Mouse (Mus musculus) telencephalon, adult 2 months (tissue): ENCODE data around the gene Gipc3.

Source experiments
- DNase-seq: peaks from one replicate; pipeline ENCODE4 v3.0.0-alpha.2; 2011; ENCODE audit warnings: low read depth, low spot score

Gene Gipc3

GRCm38 (mm10) chr10:81300352-81300907 is 42.6 kb downstream of the Gipc3 start:
- no peak for DNase-seq

DNA sequence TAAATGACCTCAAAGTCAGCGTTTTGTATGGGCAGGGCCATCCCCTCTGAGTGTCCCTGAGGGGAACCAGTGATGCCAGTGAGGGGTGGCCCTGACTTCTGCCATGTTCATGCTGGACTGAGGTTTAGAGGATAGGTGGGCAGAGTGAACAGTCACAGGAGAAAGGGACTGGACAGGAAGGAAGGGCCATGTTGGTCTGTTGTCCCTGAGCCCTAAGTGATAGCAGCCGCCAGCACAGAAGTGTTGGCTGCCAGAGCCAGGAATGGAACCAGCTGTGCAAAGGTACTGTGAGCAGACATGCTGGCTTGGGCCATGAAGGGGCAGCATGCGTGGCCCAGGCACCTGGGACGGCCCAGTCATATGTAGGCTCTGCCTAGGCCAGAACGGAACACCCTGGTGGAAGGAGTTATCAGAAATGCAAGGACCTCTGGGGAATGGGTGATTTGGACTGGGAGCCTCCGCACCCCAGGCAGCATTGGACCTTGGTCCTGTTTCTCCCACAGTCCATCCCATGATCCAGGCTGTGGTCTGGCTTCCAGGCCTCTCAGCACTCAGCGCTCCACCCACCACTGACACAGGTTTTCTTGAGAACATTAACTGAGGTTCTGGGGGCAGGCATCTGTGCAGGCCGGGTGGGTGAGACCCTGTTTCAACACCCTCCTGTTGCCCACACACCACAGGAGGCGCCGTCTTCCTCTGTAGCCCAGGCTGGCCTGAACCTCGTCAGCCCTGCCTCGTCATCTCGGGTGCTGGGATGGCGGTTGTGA is 43.3 kb downstream of the Gipc3 start:
- DNase-seq: no peak

DNA sequence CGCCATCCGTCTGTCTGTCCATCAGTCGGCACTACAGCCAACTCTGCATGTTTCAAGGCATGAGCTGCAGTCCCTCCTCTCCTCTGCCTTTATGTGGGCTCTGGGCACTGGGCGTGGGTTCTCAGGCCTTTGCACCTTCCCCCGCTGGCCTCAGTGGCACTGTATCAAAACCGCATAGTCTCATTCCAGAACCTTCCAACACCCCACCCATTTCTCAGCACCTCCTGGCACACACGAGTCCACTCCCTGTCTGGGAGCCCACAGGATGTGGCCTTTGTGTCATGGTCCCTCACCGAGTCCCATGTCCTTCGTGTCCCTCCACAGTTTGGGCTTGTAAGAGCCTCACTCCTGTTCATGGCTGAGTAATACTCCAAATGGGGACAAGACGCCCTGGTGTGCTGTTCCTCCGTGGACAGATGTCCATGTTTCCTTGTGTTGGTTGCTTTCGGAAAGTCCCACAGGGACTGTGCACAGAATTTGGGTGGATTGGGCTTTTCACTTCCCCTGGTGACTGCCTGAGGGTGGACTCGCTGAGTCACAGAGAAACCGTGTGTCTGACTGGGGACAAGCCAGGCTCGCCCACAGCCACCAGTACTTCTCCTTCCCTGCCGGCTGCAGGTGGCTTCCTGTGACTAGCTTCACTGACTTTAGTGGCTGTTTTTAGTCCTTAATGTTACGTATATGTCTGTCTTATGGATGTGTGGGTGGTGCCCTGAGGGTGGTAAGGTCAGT is 44.5 kb downstream of the Gipc3 start:
- peak; percentile 83 for DNase-seq

DNA sequence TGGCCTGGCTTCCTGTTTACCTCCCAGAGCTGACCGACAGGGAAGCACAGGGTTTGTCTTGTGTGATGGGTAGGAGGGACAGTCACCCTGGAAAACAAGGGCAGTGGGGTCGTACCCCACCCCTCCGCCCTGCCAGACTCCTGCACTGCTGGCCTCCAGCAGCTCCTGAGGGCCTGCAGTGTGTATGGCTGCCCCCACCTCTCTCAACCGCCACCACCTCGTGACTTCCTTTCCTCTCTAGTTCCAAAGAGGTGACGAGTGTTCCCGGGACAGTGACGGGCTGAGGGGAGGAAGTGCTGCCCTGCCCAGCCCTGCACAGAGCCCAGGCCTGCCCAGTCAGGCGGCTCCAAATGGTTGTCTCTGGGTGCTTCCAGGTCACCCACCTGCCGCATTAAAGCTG is 45.2 kb downstream of the Gipc3 start:
- DNase-seq: no peak

GRCm38 (mm10) chr10:81297246-81297645 is 45.8 kb downstream of the Gipc3 start:
- no peak for DNase-seq

GRCm38 (mm10) chr10:81295185-81295584 is 47.9 kb downstream of the Gipc3 start:
- peak; percentile 67 for DNase-seq

- DNase-seq: no peak
Measured at GRCm38 (mm10) chr10:81294442-81294841, 48.6 kb downstream of the Gipc3 start.

DNA sequence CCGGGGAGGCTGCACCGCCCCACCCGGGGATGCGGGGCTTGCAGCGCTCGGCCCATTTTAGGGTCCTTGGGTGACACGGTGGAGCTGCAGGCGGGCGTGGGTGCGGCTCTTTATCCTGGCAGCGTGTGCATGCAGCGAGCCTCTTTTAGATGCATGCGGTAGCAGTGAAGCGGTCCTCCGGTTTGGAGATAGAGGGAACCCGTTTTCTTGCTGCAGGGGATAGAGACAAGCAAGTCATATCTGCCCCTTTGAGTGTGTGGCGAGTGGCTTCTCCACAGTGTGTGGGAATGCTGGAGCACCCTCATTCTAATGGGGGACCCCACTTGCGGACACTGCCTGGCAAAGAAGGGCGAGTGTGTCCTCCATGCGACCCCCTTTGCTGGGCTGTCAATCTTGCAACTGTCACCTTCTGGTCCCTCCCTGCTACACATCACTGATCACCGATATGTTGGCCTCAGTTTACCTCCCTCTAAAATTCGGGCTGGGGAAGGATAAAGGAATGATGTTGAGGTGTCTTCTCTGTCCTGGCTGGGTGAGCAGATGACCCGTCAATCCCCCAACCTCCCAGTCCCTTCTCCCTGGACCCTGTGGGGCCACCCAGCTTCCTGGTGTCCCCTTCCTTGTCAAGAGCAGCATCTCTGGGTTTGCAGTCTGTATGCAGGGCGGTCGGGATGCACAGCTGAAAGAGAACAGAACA is 49.6 kb downstream of the Gipc3 start:
- DNase-seq: peak; percentile 63

DNA sequence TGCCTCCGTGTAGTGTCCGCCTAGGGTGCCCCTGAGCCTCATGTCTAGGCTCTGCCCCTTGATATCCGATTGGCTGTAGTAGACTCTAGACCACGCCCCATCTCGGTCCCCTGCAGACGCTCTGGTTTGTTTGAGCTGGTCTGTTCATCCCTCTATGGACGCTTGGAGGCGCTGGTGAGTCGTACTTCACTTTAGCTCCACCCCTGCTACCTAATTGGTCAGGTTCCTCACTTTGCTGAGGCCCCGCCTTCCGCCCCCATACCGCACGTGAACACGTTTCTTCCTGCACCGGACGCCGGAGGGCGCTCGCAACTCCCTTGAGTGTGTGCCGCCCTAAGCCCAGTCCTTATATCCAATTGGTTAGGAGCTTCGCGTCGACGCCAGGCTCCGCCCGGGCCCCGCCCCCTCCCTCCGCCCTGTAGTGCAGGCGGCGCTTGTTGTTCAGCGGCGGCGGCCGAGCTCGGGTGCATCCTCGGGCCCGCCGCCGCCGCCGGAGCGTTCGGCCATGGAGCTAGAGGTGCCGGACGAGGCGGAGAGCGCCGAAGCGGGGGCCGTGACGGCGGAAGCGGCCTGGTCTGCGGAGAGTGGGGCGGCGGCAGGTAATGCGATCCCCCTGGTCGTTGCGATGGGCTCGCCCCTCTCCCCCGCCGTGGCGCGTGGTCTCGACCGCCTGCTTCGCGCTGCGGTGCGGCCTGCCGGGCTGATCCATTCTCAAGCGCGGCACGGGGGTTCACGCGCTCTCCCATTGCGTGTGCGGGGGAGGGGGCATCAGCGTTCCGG is 50.3 kb downstream of the Gipc3 start, which contains the start of gene Pip5k1c:
Pip5k1c (plus strand) TSS at position 410 of the 780 bp plus-strand sequence.
- peak; percentile 99 for DNase-seq

DNA sequence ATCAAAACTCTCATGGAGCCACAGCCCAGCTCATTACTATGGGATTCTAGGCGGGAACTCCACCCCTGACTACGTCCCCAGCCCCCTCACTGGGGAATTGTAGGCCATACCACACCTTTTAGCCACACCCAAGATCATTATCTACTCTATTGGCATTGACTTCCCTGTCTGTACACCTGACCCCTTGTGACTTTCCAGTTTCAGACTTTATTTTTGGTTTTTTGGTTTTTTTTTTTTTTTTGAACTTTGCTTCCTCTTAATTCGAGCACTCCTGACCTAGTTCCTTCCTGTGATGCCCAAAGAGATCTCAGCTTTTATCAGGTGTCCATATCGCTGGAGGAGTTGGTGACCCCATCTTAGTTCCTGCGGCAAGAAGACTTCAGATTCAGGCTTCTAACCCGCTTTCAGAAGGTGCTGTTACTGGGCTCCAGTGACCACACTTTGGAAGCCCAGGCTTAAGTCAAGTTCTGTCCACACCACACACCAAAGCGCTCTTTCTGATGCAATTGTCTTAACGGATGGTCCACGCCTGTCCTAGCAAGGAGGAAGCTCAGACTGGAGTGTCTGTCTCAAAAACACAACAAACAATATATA is 51.5 kb downstream of the Gipc3 start, which contains the start of gene Tjp3:
Tjp3 (minus strand) TSS at position 71 of the 594 bp plus-strand sequence.
- no peak for DNase-seq

- DNase-seq: no peak
Measured at GRCm38 (mm10) chr10:81290698-81291460, 52.2 kb downstream of the Gipc3 start.

- DNase-seq: no peak
Measured at GRCm38 (mm10) chr10:81289811-81290210, 53.3 kb downstream of the Gipc3 start.

GRCm38 (mm10) chr10:81289278-81289677 is 53.8 kb downstream of the Gipc3 start:
- DNase-seq: no peak

GRCm38 (mm10) chr10:81288601-81289000 is 54.5 kb downstream of the Gipc3 start:
- DNase-seq: no peak

DNA sequence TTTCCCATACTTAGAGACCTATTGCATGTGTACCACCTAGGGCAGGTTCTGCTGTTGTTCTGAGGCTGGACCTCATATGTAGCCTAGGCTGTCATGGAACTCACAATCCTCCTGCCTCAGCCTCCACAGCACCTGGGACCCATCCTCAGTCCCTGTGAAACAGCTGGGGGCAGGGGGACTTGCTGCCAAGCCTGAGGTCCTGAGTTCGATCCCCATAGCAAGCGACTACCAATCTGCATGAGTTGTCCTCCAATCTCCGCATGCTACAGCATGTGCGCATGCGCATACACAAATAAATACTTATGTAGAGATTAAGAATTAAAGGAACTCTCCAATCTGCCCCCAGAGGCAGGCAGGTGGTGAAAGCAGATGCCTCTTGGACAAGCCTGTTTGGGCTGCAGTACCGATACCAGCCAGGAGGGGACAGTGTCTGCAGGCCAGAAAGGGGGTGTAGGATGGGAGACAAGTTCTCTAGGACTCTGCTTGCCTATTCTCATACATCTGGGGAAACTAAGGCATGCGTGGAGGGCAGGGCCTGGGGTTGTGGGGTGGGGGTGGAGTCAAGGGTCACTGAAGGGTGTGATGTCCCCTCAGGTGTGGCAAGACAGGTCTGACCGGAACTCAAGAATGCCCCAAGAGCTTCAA is 55.4 kb downstream of the Gipc3 start:
- DNase-seq: no peak

- DNase-seq: no peak
Measured at GRCm38 (mm10) chr10:81286586-81286985, 56.5 kb downstream of the Gipc3 start.

DNA sequence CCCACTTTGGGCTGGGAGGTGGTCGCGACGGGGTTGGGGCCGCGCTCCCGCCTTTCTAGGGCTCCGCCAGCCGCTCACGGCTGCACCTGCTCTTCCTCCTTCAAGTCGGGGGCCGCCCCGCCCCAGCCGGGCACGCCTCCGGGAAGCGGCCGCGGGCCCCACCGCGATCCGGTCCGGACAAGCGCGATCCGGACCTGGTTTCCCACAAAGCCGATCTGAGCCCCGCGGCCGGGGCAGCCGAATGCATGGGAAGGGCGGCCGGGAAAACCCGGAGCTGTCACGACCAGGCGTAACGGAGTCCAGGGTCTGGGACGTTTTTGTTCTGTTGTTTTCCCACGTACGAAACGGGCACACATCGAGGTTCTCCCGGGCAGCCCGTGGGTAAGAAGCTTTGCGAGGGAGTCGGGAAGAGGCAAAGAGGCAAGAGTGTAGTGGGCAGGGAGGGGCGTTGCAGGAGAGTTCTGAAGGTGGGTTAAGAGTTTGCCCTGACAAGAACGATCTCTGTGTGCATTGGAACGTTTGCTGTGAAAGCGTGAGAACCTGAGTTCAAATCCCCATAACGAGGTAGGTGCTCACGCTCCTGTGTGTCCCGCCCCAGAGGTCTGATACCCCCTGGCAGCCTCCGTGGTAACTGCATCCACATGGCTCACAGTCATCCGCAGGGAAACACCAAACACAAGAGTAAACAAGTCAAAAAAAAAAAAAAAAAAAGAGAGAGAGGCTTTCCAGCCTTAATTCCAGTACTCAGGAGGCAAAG is 57.2 kb downstream of the Gipc3 start:
- no peak for DNase-seq
